Mouse (Mus musculus) gonadal fat pad, adult 2 months (tissue): ENCODE measurements around the gene Gp1ba. TPM values are rescaled to one million over a fixed set of nuclear protein-coding genes. Genes with fewer than 3 reads are reported as not detected.

ENCODE experiments used
- DNase-seq: peaks from one replicate; pipeline ENCODE4 v3.0.0-alpha.2; 2012; ENCODE audit warnings: low read depth
- polyA plus RNA-seq: library from polyadenylated mRNA; depleted of rRNA; stranded (reverse); fragments of >200 nt; gene quantifications from 2 replicates; pipeline ENCODE4 v1.2.3, GENCODE M21; 2012; rRNA removed

The Gp1ba gene
- polyA plus RNA-seq, 1 experiment, result 0.08 TPM

GRCm38 (mm10) chr11:70669582-70670345, 30.8 kb downstream of the Gp1ba start:
- DNase-seq, result no peak

GRCm38 (mm10) chr11:70670483-70670882, 31.6 kb downstream of the Gp1ba start:
- DNase-seq, result no peak

GRCm38 (mm10) chr11:70671333-70672047, 32.6 kb downstream of the Gp1ba start:
- DNase-seq, result no peak

- DNase-seq, result no peak
These were observed 35.1 kb downstream of the Gp1ba start for GRCm38 (mm10) chr11:70674014-70674413.

GRCm38 (mm10) chr11:70674501-70674900, 35.6 kb downstream of the Gp1ba start:
- DNase-seq, result no peak

- no peak for DNase-seq
These were observed 39.2 kb downstream of the Gp1ba start for GRCm38 (mm10) chr11:70678092-70678491.

- DNase-seq, result no peak
These were observed 39.7 kb downstream of the Gp1ba start for GRCm38 (mm10) chr11:70678576-70678975.

- DNase-seq, result no peak
These were observed 40.4 kb downstream of the Gp1ba start for GRCm38 (mm10) chr11:70679361-70679760.

- DNase-seq, result no peak
These were observed 41.0 kb downstream of the Gp1ba start for GRCm38 (mm10) chr11:70679894-70680293.

- DNase-seq, result no peak
These were observed 42.2 kb downstream of the Gp1ba start for GRCm38 (mm10) chr11:70681170-70681569.

GRCm38 (mm10) chr11:70681897-70682581, 43.1 kb downstream of the Gp1ba start:
- DNase-seq, result no peak

GRCm38 (mm10) chr11:70683640-70684039, 44.7 kb downstream of the Gp1ba start:
- DNase-seq, result no peak

GRCm38 (mm10) chr11:70686901-70687566, 48.1 kb downstream of the Gp1ba start:
- no peak for DNase-seq

- DNase-seq, result no peak
These were observed 48.8 kb downstream of the Gp1ba start, which contains the start of gene Camta2 for GRCm38 (mm10) chr11:70687601-70688199. TSS of gene Camta2 (minus strand) at chr11:70688105.

- no peak for DNase-seq
These were observed 49.5 kb downstream of the Gp1ba start for GRCm38 (mm10) chr11:70688372-70688771.

- DNase-seq, result no peak
These were observed 50.7 kb downstream of the Gp1ba start for GRCm38 (mm10) chr11:70689578-70689977.

Other genes starting within 250 kb of the Gp1ba start
- 15.2 and 16.4 TPM in 2 replicates for gene Pelp1, start 229.1 kb upstream of the Gp1ba start, polyA plus RNA-seq
- 58.5 and 60.4 TPM in 2 replicates for gene Arrb2, start 206.5 kb upstream of the Gp1ba start, polyA plus RNA-seq
- 19.4 and 21.9 TPM in 2 replicates for gene Med11, start 187.2 kb upstream of the Gp1ba start, polyA plus RNA-seq
- gene Zmynd15, start 179.7 kb upstream of the Gp1ba start, polyA plus RNA-seq, result 3.3 and 4.8 TPM in 2 replicates
- 15.4 and 16.9 TPM in 2 replicates for gene Cxcl16, start 179.1 kb upstream of the Gp1ba start, polyA plus RNA-seq
- 0.84 and 1.7 TPM in 2 replicates for gene Tm4sf5, start 133.9 kb upstream of the Gp1ba start, polyA plus RNA-seq
- 0.29 TPM in 1 of 2 replicates, not detected in the other for gene Vmo1, start 124.5 kb upstream of the Gp1ba start, polyA plus RNA-seq
- 0.36 TPM in 1 of 2 replicates, not detected in the other for gene Gltpd2, start 119.9 kb upstream of the Gp1ba start, polyA plus RNA-seq
- gene Psmb6, start 113.8 kb upstream of the Gp1ba start, polyA plus RNA-seq, result 382 and 410 TPM in 2 replicates
- not detected in 2 replicates for gene Gm40193, start 106.2 kb upstream of the Gp1ba start, polyA plus RNA-seq
- 27.0 and 28.1 TPM in 2 replicates for gene Pld2, start 99.1 kb upstream of the Gp1ba start, polyA plus RNA-seq
- 78.8 and 86.9 TPM in 2 replicates for gene Mink1, start 76.2 kb upstream of the Gp1ba start, polyA plus RNA-seq
- gene 4930544D05Rik, start 23.3 kb upstream of the Gp1ba start, polyA plus RNA-seq, result 5.1 and 7.1 TPM in 2 replicates
- gene Chrne, start 19.9 kb upstream of the Gp1ba start, polyA plus RNA-seq, result 0.28 and 0.57 TPM in 2 replicates
- gene Rnf167, start 8.1 kb downstream of the Gp1ba start, polyA plus RNA-seq, result 93.2 and 93.4 TPM in 2 replicates
- 164 and 171 TPM in 2 replicates for gene Slc25a11, start 8.4 kb downstream of the Gp1ba start, polyA plus RNA-seq
- gene Pfn1, start 15.5 kb downstream of the Gp1ba start, polyA plus RNA-seq, result 614 and 704 TPM in 2 replicates
- 21.6 and 21.9 TPM in 2 replicates for gene Eno3, start 18.1 kb downstream of the Gp1ba start, polyA plus RNA-seq
- gene Spag7, start 30.3 kb downstream of the Gp1ba start, polyA plus RNA-seq, result 45.7 and 61.0 TPM in 2 replicates
- 17.7 and 29.9 TPM in 2 replicates for gene Camta2, start 49.0 kb downstream of the Gp1ba start, polyA plus RNA-seq
- 11.9 and 12.4 TPM in 2 replicates for gene Inca1, start 61.0 kb downstream of the Gp1ba start, polyA plus RNA-seq
- gene Kif1c, start 61.4 kb downstream of the Gp1ba start, polyA plus RNA-seq, result 98.2 and 102 TPM in 2 replicates
- 2.9 and 3.7 TPM in 2 replicates for gene Zfp3, start 125.1 kb downstream of the Gp1ba start, polyA plus RNA-seq
- gene Scimp, start 173.5 kb downstream of the Gp1ba start, polyA plus RNA-seq, result 0.65 and 0.92 TPM in 2 replicates
- 4.4 and 5.1 TPM in 2 replicates for gene Rabep1, start 205.7 kb downstream of the Gp1ba start, polyA plus RNA-seq